Mouse (Mus musculus) heart, embryonic 14.5 days (tissue): ENCODE data around the gene Arfgef2. TPM values are rescaled to one million over a fixed set of nuclear protein-coding genes. Genes with fewer than 3 reads are reported as not detected.

Source experiments
- ATAC-seq: fragments of 200-750 bp; cut with Nextera tagmentation; 2 replicates; pipeline ENCODE4 v1.8.0; 2017; ENCODE audit warnings: low read depth, moderate TSS enrichment; ENCODE audit not compliant: insufficient number of reproducible peaks, insufficient read depth, low FRiP score
- H3K27ac ChIP-seq, 2 experiments: fragments of 200-500 bp in 1 of 2; fragments of 300-500 bp in 1 of 2; sonication (generic) in 1 of 2; replicated peaks in 1 of 2; 2 replicates each; pipeline ENCODE4 v1.5.1; 2012 to 2014; ENCODE audit warnings: low read depth in 2 of 2, low read length in 2 of 2, control low read depth in 1 of 2, mild to moderate bottlenecking in 1 of 2, mixed read lengths in 1 of 2; ENCODE audit not compliant: control insufficient read depth in 1 of 2, insufficient read depth in 1 of 2
- H3K27me3 ChIP-seq: fragments of 300-500 bp; sonication (generic); 2 replicates; pipeline ENCODE4 v1.6.1; 2014; ENCODE audit warnings: mild to moderate bottlenecking, low read length, control low read depth; ENCODE audit not compliant: control insufficient read depth, insufficient read depth
- H3K36me3 ChIP-seq: fragments of 300-500 bp; sonication (generic); 2 replicates; pipeline ENCODE4 v1.6.1; 2014; ENCODE audit warnings: mild to moderate bottlenecking, control low read depth, low read length, mixed read lengths; ENCODE audit not compliant: control insufficient read depth, insufficient read depth
- H3K4me1 ChIP-seq, 2 experiments: fragments of 200-500 bp in 1 of 2; fragments of 300-500 bp in 1 of 2; sonication (generic) in 1 of 2; 2 replicates each; pipeline ENCODE4 v1.6.1; 2012 to 2014; ENCODE audit warnings: low read length in 2 of 2, control low read depth in 1 of 2, mixed read lengths in 1 of 2; ENCODE audit not compliant: control insufficient read depth in 2 of 2, insufficient read depth in 2 of 2
- H3K4me2 ChIP-seq: fragments of 300-500 bp; sonication (generic); 2 replicates; pipeline ENCODE4 v1.6.1; 2014; ENCODE audit warnings: mild to moderate bottlenecking, low read length
- H3K4me3 ChIP-seq, 2 experiments: fragments of 200-500 bp in 1 of 2; fragments of 300-500 bp in 1 of 2; sonication (generic) in 1 of 2; 2 replicates each; pipeline ENCODE4 v1.5.1; 2012 to 2014; ENCODE audit warnings: low read length in 2 of 2, mild to moderate bottlenecking in 2 of 2, control low read depth in 1 of 2, low read depth in 1 of 2, moderate library complexity in 1 of 2; ENCODE audit not compliant: control insufficient read depth in 1 of 2, insufficient read depth in 1 of 2
- H3K9ac ChIP-seq: fragments of 300-500 bp; sonication (generic); 2 replicates; pipeline ENCODE4 v1.6.1; 2014; ENCODE audit warnings: mild to moderate bottlenecking, low read length
- H3K9me3 ChIP-seq: fragments of 300-500 bp; sonication (generic); 2 replicates; pipeline ENCODE4 v1.6.1; 2016; ENCODE audit warnings: low read length, control low read depth; ENCODE audit not compliant: control insufficient read depth
- WGBS: fragments of 180-500 bp; shearing (Covaris S2); extraction: QIAGEN DNeasy Blood & Tissue Kit; methylation state at CpG from one replicate; pipeline ENCODE4 v1.1.7; 2014; 5-methylcytosine and 5-hydroxymethylcytosine counted together
- polyA plus RNA-seq: library from polyadenylated mRNA; unstranded; fragments of >200 nt; fragmentation: Nextera tagmentation; extraction: Ambion mirVana; gene quantifications from 2 replicates; pipeline ENCODE4 v1.2.1, GENCODE M21; 2014

Arfgef2 gene
- polyA plus RNA-seq, 1 experiment from 2014 or later, result 7.7 TPM

- Histone ChIP-seq H3K36me3 (no peaks in the 10 kb centered on the region), H3K4me3 (no peak overlapping the region), H3K4me1 (no peaks in the 10 kb centered on the region), H3K27ac (no peak overlapping the region), H3K9ac (no peak overlapping the region), H3K9me3 (no peaks in the 10 kb centered on the region), H3K4me2 (no peak overlapping the region), H3K27me3 (no peaks in the 10 kb centered on the region)
- 74% methylated on average over 10 of the region's 11 CpGs for WGBS
- ATAC-seq, result no peak
Observed at GRCm38 (mm10) chr2:166775357-166775893, 30.0 kb upstream of the Arfgef2 start.

- Histone ChIP-seq H3K4me1 (no peaks in the 10 kb centered on the region; a peak in 1 of 4 replicates), H3K27ac (no peak overlapping the region), H3K9me3 (no peaks in the 10 kb centered on the region), H3K4me3 (no peak overlapping the region), H3K4me2 (no peak overlapping the region), H3K27me3 (no peaks in the 10 kb centered on the region), H3K36me3 (no peaks in the 10 kb centered on the region), H3K9ac (no peak overlapping the region)
- ATAC-seq, result no peak
- 11% methylated on average over 1 of the region's 2 CpGs for WGBS
Observed at GRCm38 (mm10) chr2:166776272-166776671, 29.1 kb upstream of the Arfgef2 start.

- no peak overlapping the region for H3K9ac ChIP-seq
- no peak for ATAC-seq
- no peaks in the 10 kb centered on the region for H3K36me3 ChIP-seq
- H3K4me3 ChIP-seq, result no peak overlapping the region
- no peaks in the 10 kb centered on the region; a peak in 1 of 4 replicates for H3K4me1 ChIP-seq
- no peak overlapping the region for H3K4me2 ChIP-seq
- no peak overlapping the region for H3K27ac ChIP-seq
- H3K9me3 ChIP-seq, result no peaks in the 10 kb centered on the region
- no peaks in the 10 kb centered on the region for H3K27me3 ChIP-seq
- 79% methylated on average over 8 of the region's 8 CpGs for WGBS
Observed at GRCm38 (mm10) chr2:166779956-166780355, 25.4 kb upstream of the Arfgef2 start.

- no peak overlapping the region for H3K4me3 ChIP-seq
- no peak overlapping the region for H3K27ac ChIP-seq
- H3K9me3 ChIP-seq, result no peaks in the 10 kb centered on the region
- peaks cover 0 to 5% of the 10 kb centered on the region in 2 experiments; a peak in 2 of 4 replicates for H3K4me1 ChIP-seq
- no peak overlapping the region for H3K4me2 ChIP-seq
- peak; percentile 13; the same call in 1 of the 2 replicates for ATAC-seq
- no peaks in the 10 kb centered on the region for H3K36me3 ChIP-seq
- no peak overlapping the region for H3K9ac ChIP-seq
- H3K27me3 ChIP-seq, result no peaks in the 10 kb centered on the region
- 11% methylated on average over 9 of the region's 9 CpGs for WGBS
Observed at GRCm38 (mm10) chr2:166780980-166781578, 24.3 kb upstream of the Arfgef2 start.

GRCm38 (mm10) chr2:166784376-166784775 is 21.0 kb upstream of the Arfgef2 start:
- Histone ChIP-seq H3K27ac (no peak overlapping the region), H3K4me2 (no peak overlapping the region), H3K4me1 (peaks cover 4 to 6% of the 10 kb centered on the region in 2 experiments; a peak in 3 of 4 replicates), H3K9ac (no peak overlapping the region), H3K27me3 (no peaks in the 10 kb centered on the region), H3K9me3 (no peaks in the 10 kb centered on the region), H3K4me3 (no peak overlapping the region), H3K36me3 (no peaks in the 10 kb centered on the region)
- ATAC-seq, result no peak
- WGBS, result 80% methylated on average over 6 of the region's 6 CpGs

GRCm38 (mm10) chr2:166786353-166787004 is 18.9 kb upstream of the Arfgef2 start:
- Histone ChIP-seq H3K9me3 (no peaks in the 10 kb centered on the region), H3K9ac (peak overlapping the region; percentile 79), H3K4me2 (peak overlapping the region; percentile 94), H3K27ac (no peak overlapping the region), H3K36me3 (no peaks in the 10 kb centered on the region), H3K4me3 (peak overlapping the region; percentile 68 to 79), H3K27me3 (no peaks in the 10 kb centered on the region), H3K4me1 (peaks cover 4 to 6% of the 10 kb centered on the region in 2 experiments; a peak in 3 of 4 replicates)
- peak; percentile 91 for ATAC-seq
- under 1% methylated on average over 35 of the region's 35 CpGs for WGBS

GRCm38 (mm10) chr2:166791738-166792137 is 13.7 kb upstream of the Arfgef2 start:
- no peak overlapping the region for H3K9ac ChIP-seq
- peaks cover 6 to 11% of the 10 kb centered on the region in 2 experiments for H3K4me1 ChIP-seq
- H3K27ac ChIP-seq, result no peak overlapping the region
- no peak overlapping the region for H3K4me2 ChIP-seq
- H3K4me3 ChIP-seq, result no peak overlapping the region
- H3K27me3 ChIP-seq, result no peaks in the 10 kb centered on the region
- no peaks in the 10 kb centered on the region for H3K9me3 ChIP-seq
- WGBS, result 72% methylated on average over 5 of the region's 5 CpGs
- H3K36me3 ChIP-seq, result peaks cover 12% of the 10 kb centered on the region
- no peak for ATAC-seq
